Mouse (Mus musculus): ENCODE results near the gene Zdhhc17. TPM values are rescaled to one million over a fixed set of nuclear protein-coding genes. Genes with fewer than 3 reads are reported as not detected.
A peak's percentile ranks its signal among the peaks of the same experiment; 100 is the strongest.

Gene Zdhhc17
- polyA plus RNA-seq, 1 experiment from 2014 or later, result 17.9 TPM

GRCm38 (mm10) chr10:110938841-110939549, 70.9 kb downstream of the Zdhhc17 start:
- Histone ChIP-seq H3K4me3 (no peak overlapping the region), H3K4me1 (replicated peaks) (peaks cover 8% of the 10 kb centered on the region; the same call in 1 of the 2 replicates), H3K9me3 (replicated peaks) (no peaks in the 10 kb centered on the region), H3K9ac (no peak overlapping the region), H3K4me2 (no peak overlapping the region), H3K27ac (ENCODE audit: poor library complexity, severe bottlenecking) (no peak overlapping the region), H3K27me3 (replicated peaks) (no peaks in the 10 kb centered on the region), H3K36me3 (peaks cover 64% of the 10 kb centered on the region)
- ATAC-seq (ENCODE audit: insufficient number of reproducible peaks, low FRiP score), result no peak
- 84% methylated on average over 19 of the region's 19 CpGs for WGBS

DNA sequence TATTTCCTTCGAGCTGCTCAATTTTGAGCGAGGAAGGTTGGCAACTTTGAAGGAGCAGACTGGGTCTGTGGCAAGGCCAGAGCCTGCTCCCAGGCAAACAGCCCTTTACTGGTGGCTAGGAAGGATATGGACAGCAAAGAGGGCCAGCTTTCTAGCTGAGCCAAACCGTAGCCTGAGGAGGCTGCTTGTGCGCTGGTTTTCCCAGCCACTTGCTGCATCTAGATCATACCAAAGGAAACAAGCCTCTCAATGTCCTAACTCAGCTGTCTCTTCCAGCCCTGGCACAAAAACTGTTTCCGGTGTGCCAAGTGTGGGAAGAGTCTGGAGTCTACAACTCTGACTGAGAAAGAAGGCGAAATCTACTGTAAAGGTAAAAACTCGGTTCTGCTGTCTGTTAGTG, 71.6 kb downstream of the Zdhhc17 start:
- H3K27me3 ChIP-seq (replicated peaks), result no peaks in the 10 kb centered on the region
- H3K4me1 ChIP-seq (replicated peaks), result peaks cover 8% of the 10 kb centered on the region; the same call in 1 of the 2 replicates
- 91% methylated on average over 7 of the region's 7 CpGs for WGBS
- H3K4me3 ChIP-seq, result no peak overlapping the region
- no peak overlapping the region for H3K9ac ChIP-seq
- ATAC-seq (ENCODE audit: insufficient number of reproducible peaks, low FRiP score), result no peak
- H3K4me2 ChIP-seq, result no peak overlapping the region
- H3K9me3 ChIP-seq (replicated peaks), result no peaks in the 10 kb centered on the region
- no peak overlapping the region for H3K27ac ChIP-seq (ENCODE audit: poor library complexity, severe bottlenecking)
- H3K36me3 ChIP-seq, result peaks cover 62% of the 10 kb centered on the region

- peaks cover 57% of the 10 kb centered on the region for H3K36me3 ChIP-seq
- WGBS, result 53% methylated on average over 7 of the region's 7 CpGs
- no peak overlapping the region for H3K27ac ChIP-seq (ENCODE audit: poor library complexity, severe bottlenecking)
- H3K9me3 ChIP-seq (replicated peaks), result no peaks in the 10 kb centered on the region
- ATAC-seq (ENCODE audit: insufficient number of reproducible peaks, low FRiP score), result no peak
- no peaks in the 10 kb centered on the region for H3K27me3 ChIP-seq (replicated peaks)
- H3K4me2 ChIP-seq, result no peak overlapping the region
- H3K4me3 ChIP-seq, result no peak overlapping the region
- peaks cover 25% of the 10 kb centered on the region for H3K4me1 ChIP-seq (replicated peaks)
- no peak overlapping the region for H3K9ac ChIP-seq
Observed at GRCm38 (mm10) chr10:110935669-110936068, 74.3 kb downstream of the Zdhhc17 start.

DNA sequence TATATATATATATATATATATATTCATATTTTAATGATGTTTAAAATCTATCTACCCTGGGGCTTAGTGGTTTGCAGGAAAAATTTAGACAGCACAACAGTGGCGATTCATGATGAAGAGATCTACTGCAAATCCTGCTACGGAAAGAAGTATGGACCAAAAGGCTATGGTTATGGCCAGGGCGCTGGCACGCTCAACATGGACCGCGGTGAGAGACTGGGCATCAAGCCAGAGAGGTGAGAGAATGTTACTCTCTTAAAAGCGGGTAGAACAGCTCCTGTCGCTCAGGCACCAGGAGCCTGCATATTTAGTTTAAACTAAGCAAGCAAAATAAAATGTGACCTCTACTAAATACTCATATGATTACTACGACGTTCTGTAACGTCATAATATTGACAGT, 74.9 kb downstream of the Zdhhc17 start:
- H3K4me3 ChIP-seq, result no peak overlapping the region
- H3K27ac ChIP-seq (ENCODE audit: poor library complexity, severe bottlenecking), result no peak overlapping the region
- peaks cover 31% of the 10 kb centered on the region for H3K4me1 ChIP-seq (replicated peaks)
- no peak for ATAC-seq (ENCODE audit: insufficient number of reproducible peaks, low FRiP score)
- H3K27me3 ChIP-seq (replicated peaks), result no peaks in the 10 kb centered on the region
- no peak overlapping the region for H3K4me2 ChIP-seq
- WGBS, result 85% methylated on average over 11 of the region's 11 CpGs
- H3K9me3 ChIP-seq (replicated peaks), result no peaks in the 10 kb centered on the region
- no peak overlapping the region for H3K9ac ChIP-seq
- H3K36me3 ChIP-seq, result peaks cover 56% of the 10 kb centered on the region

- 80% methylated on average over 5 of the region's 5 CpGs for WGBS
- peaks cover 44% of the 10 kb centered on the region for H3K36me3 ChIP-seq
Observed at GRCm38 (mm10) chr10:110933584-110933983, 76.4 kb downstream of the Zdhhc17 start.

GRCm38 (mm10) chr10:110931913-110932560, 77.9 kb downstream of the Zdhhc17 start:
- 0 out of 2 replicates have a peak overlapping the region, but pooled peaks have one; percentile 69 for H3K27ac ChIP-seq (ENCODE audit: poor library complexity, severe bottlenecking)
- no peaks in the 10 kb centered on the region for H3K9me3 ChIP-seq (replicated peaks)
- H3K9ac ChIP-seq, result no peak overlapping the region
- H3K4me2 ChIP-seq, result peak overlapping the region; percentile 43
- 0 out of 2 replicates have a peak, but pooled peaks have one; percentile 42 for ATAC-seq (ENCODE audit: insufficient number of reproducible peaks, low FRiP score)
- H3K4me3 ChIP-seq, result no peak overlapping the region
- 55% methylated on average over 20 of the region's 20 CpGs for WGBS
- H3K4me1 ChIP-seq (replicated peaks), result peaks cover 52% of the 10 kb centered on the region
- no peaks in the 10 kb centered on the region for H3K27me3 ChIP-seq (replicated peaks)
- H3K36me3 ChIP-seq, result peaks cover 29% of the 10 kb centered on the region

More at GRCm38 (mm10) chr10:110933584-110933983, 76.4 kb downstream of the Zdhhc17 start:
- H3K9me3 ChIP-seq (replicated peaks), result no peaks in the 10 kb centered on the region
- H3K27ac ChIP-seq (ENCODE audit: poor library complexity, severe bottlenecking), result no peak overlapping the region
- no peaks in the 10 kb centered on the region for H3K27me3 ChIP-seq (replicated peaks)
- H3K4me1 ChIP-seq (replicated peaks), result peaks cover 45% of the 10 kb centered on the region
- no peak for ATAC-seq (ENCODE audit: insufficient number of reproducible peaks, low FRiP score)
- no peak overlapping the region for H3K9ac ChIP-seq
- H3K4me2 ChIP-seq, result no peak overlapping the region
- no peak overlapping the region for H3K4me3 ChIP-seq

GRCm38 (mm10) chr10:110931161-110931912, 78.6 kb downstream of the Zdhhc17 start:
- no peak for ATAC-seq (ENCODE audit: insufficient number of reproducible peaks, low FRiP score)
- H3K4me3 ChIP-seq, result no peak overlapping the region
- no peak overlapping the region for H3K9ac ChIP-seq
- peak overlapping the region; percentile 69 for H3K27ac ChIP-seq (ENCODE audit: poor library complexity, severe bottlenecking)
- 65% methylated on average over 13 of the region's 13 CpGs for WGBS
- H3K4me2 ChIP-seq, result peak overlapping the region; percentile 43
- H3K4me1 ChIP-seq (replicated peaks), result peaks cover 58% of the 10 kb centered on the region
- H3K36me3 ChIP-seq, result peaks cover 22% of the 10 kb centered on the region
- no peaks in the 10 kb centered on the region for H3K27me3 ChIP-seq (replicated peaks)
- no peaks in the 10 kb centered on the region for H3K9me3 ChIP-seq (replicated peaks)

DNA sequence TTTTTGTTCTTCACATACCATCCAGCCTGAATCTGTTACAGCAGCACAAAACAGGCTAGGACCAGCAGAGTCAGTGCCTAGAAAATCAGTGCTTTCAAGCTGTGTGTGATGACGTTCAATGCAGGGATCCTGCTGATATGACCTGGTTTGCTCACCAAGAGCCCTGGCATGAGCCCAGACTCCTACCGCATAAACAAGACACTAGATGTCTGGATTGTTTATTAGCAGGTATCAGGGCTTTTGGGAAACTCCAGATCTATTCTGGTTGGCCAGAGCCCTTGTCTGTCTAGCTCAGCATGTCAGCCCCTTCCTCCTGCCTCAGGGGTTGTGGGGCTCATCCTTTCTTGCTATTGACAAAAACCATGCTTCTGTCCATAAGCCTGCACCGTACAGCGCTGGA, 80.2 kb downstream of the Zdhhc17 start:
- 20% methylated on average over 4 of the region's 4 CpGs for WGBS
- ATAC-seq (ENCODE audit: insufficient number of reproducible peaks, low FRiP score), result peak; percentile 31; the same call in 1 of the 2 replicates
- H3K27me3 ChIP-seq (replicated peaks), result no peaks in the 10 kb centered on the region
- peaks cover 12% of the 10 kb centered on the region for H3K36me3 ChIP-seq
- H3K27ac ChIP-seq (ENCODE audit: poor library complexity, severe bottlenecking), result peak overlapping the region; percentile 57
- H3K9ac ChIP-seq, result no peak overlapping the region
- peaks cover 73% of the 10 kb centered on the region for H3K4me1 ChIP-seq (replicated peaks)
- no peaks in the 10 kb centered on the region for H3K9me3 ChIP-seq (replicated peaks)
- H3K4me3 ChIP-seq, result no peak overlapping the region
- peak overlapping the region; percentile 7; the same call in 1 of the 2 replicates for H3K4me2 ChIP-seq

- no peak overlapping the region for H3K9ac ChIP-seq
- 25% methylated on average over 11 of the region's 11 CpGs for WGBS
- H3K9me3 ChIP-seq (replicated peaks), result no peaks in the 10 kb centered on the region
- ATAC-seq (ENCODE audit: insufficient number of reproducible peaks, low FRiP score), result 0 out of 2 replicates have a peak, but pooled peaks have one; percentile 20
- peak overlapping the region; percentile 13 for H3K4me2 ChIP-seq
- H3K4me3 ChIP-seq, result no peak overlapping the region
- H3K4me1 ChIP-seq (replicated peaks), result peaks cover 89% of the 10 kb centered on the region
- H3K27ac ChIP-seq (ENCODE audit: poor library complexity, severe bottlenecking), result peak overlapping the region; percentile 73
- H3K36me3 ChIP-seq, result peaks cover 14% of the 10 kb centered on the region; the same call in 1 of the 2 replicates
- H3K27me3 ChIP-seq (replicated peaks), result no peaks in the 10 kb centered on the region
Observed at GRCm38 (mm10) chr10:110927491-110927890, 82.4 kb downstream of the Zdhhc17 start.

GRCm38 (mm10) chr10:110922612-110923011, 87.3 kb downstream of the Zdhhc17 start:
- H3K27ac ChIP-seq (ENCODE audit: poor library complexity, severe bottlenecking), result no peak overlapping the region; the same call in 1 of the 2 replicates
- H3K4me1 ChIP-seq (replicated peaks), result peaks cover 60% of the 10 kb centered on the region
- peak overlapping the region; percentile 77 for H3K4me2 ChIP-seq
- WGBS, result 56% methylated on average over 9 of the region's 9 CpGs
- no peaks in the 10 kb centered on the region for H3K27me3 ChIP-seq (replicated peaks)
- 0 out of 2 replicates have a peak, but pooled peaks cover 2% of the 10 kb centered on the region for H3K9me3 ChIP-seq (replicated peaks)
- H3K9ac ChIP-seq, result peak overlapping the region; percentile 88
- ATAC-seq (ENCODE audit: insufficient number of reproducible peaks, low FRiP score), result no peak
- H3K36me3 ChIP-seq, result peaks cover 8% of the 10 kb centered on the region; the same call in 1 of the 2 replicates
- peak overlapping the region; percentile 82 for H3K4me3 ChIP-seq
